Mouse (Mus musculus) thymus, adult 2 months (tissue): ENCODE measurements around the gene Lhfpl2. TPM values are rescaled to one million over a fixed set of nuclear protein-coding genes. Genes with fewer than 3 reads are reported as not detected.

Experiments used
- DNase-seq: peaks from one replicate; pipeline ENCODE4 v3.0.0; 2021
- H3K27ac ChIP-seq: fragments of 200-500 bp; 2 replicates; pipeline ENCODE4 v1.5.1; 2012; ENCODE audit warnings: low read length, control low read depth; ENCODE audit not compliant: control insufficient read depth, insufficient read depth
- H3K27me3 ChIP-seq: fragments of 200-500 bp; 2 replicates; pipeline ENCODE4 v1.6.1; 2012; ENCODE audit warnings: mild to moderate bottlenecking, low read length, moderate library complexity, mixed read lengths; ENCODE audit not compliant: control insufficient read depth, insufficient read depth
- H3K36me3 ChIP-seq: fragments of 200-500 bp; 2 replicates; pipeline ENCODE4 v1.6.1; 2012; ENCODE audit warnings: mild to moderate bottlenecking, low read length, moderate library complexity; ENCODE audit not compliant: control insufficient read depth, insufficient read depth
- H3K4me1 ChIP-seq: fragments of 200-500 bp; replicated peaks from 2 replicates; pipeline ENCODE4 v1.6.1; 2012; ENCODE audit warnings: low read length; ENCODE audit not compliant: control insufficient read depth, insufficient read depth
- H3K4me3 ChIP-seq: fragments of 200-500 bp; 2 replicates; pipeline ENCODE4 v1.5.1; 2012; ENCODE audit warnings: mild to moderate bottlenecking, low read length, control low read depth, moderate library complexity; ENCODE audit not compliant: control insufficient read depth, insufficient read depth
- CTCF ChIP-seq: fragments of 200-500 bp; IDR thresholded peaks from 2 replicates; pipeline ENCODE4 v1.5.1; 2012; ENCODE audit warnings: mild to moderate bottlenecking, control low read depth, low read length, moderate library complexity, borderline replicate concordance; ENCODE audit not compliant: control insufficient read depth, poor library complexity, insufficient read depth; ENCODE audit errors: extremely low read depth
- POLR2A ChIP-seq: fragments of 200-500 bp; IDR thresholded peaks from 2 replicates; pipeline ENCODE4 v1.6.1; 2012; ENCODE audit warnings: mild to moderate bottlenecking, low read length, control low read depth, moderate library complexity; ENCODE audit not compliant: control insufficient read depth, poor library complexity, insufficient read depth; ENCODE audit errors: extremely low read depth
- WGBS: fragments of 180-500 bp; shearing (Covaris S2); methylation state at CpG from one replicate; pipeline ENCODE4 v1.1.7; 2018; 5-methylcytosine and 5-hydroxymethylcytosine counted together
- polyA plus RNA-seq: library from polyadenylated mRNA; depleted of rRNA; stranded (reverse); fragments of >200 nt; gene quantifications from 2 replicates; pipeline ENCODE4 v1.2.3, GENCODE M21; 2012; rRNA removed

Lhfpl2 gene
- polyA plus RNA-seq, 1 experiment = 6.6 TPM

DNA sequence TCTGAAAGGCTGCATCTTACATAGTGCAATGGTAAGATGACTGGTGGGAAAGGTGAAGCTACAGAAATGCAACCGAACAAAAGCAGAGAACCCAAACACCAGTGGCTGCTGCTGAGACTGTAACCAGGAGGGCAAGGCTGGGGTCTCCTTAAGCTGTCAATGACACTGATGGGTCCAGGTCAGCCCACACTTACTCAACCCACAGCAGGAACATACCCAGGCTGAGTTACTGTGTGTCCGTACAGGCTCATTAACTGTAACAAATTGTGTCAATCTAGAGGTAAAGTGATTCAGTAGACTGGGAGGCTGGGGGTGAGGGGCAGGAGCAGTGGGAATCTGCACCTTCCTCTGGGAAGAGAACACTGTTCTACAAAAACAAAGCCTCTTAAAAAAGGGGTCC lies 185.3 kb downstream of the Lhfpl2 start:
- Histone ChIP-seq H3K27me3 (no peaks in the 10 kb centered on the region), H3K4me1 (no peaks in the 10 kb centered on the region), H3K36me3 (no peaks in the 10 kb centered on the region), H3K4me3 (no peak overlapping the region), H3K27ac (no peak overlapping the region)
- WGBS = 96% methylated on average over 2 of the region's 2 CpGs
- TF ChIP-seq CTCF (no peak), POLR2A (no peak)
- no peak for DNase-seq

Other genes starting within 250 kb of the Lhfpl2 start
- 4.9 and 5.0 TPM in 2 replicates for gene Scamp1, start 228.1 kb downstream of the Lhfpl2 start, polyA plus RNA-seq